Mouse (Mus musculus) erythroblast, embryonic 14.5 days (primary cell): Measurements from ENCODE around the gene Ggt1.

Experiments
- GATA1 ChIP-seq: IDR thresholded peaks from 2 replicates; pipeline ENCODE4 v1.6.1; 2012; ENCODE audit warnings: low read length, inconsistent platforms, mixed read lengths
- TAL1 ChIP-seq: IDR thresholded peaks from 3 replicates; pipeline ENCODE4 v1.6.1; 2012; ENCODE audit warnings: low read length, inconsistent platforms, mixed read lengths

DNA sequence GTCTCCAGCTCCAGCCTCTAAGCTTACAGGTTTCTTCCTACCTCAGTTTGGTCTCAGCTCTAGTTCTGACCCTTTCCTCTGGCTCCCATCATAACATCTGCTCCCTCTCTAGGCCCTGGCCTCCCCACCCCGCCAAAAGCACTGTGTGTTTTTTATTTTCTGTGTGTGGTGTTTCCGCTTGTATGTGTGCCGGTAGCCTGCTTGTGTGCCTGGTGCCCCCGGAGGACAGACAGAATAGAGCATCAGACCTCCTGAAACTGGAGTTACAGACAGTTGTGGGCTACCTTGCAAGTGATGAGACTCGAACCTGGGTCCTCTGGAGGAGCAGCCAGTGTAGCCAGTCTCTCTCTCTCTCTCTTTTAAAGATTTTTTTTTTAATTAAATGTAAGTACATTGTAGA lies 4.9 kb downstream of the Ggt1 start:
- TF ChIP-seq TAL1 (no peak), GATA1 (no peak)
